Mouse (Mus musculus): ENCODE results near the gene Lrrc23. TPM values are rescaled to one million over a fixed set of nuclear protein-coding genes. Genes with fewer than 3 reads are reported as not detected.

Lrrc23 gene
- polyA plus RNA-seq, 1 experiment: 0.13 TPM

- no peaks in the 10 kb centered on the region for H3K79me2 ChIP-seq (ENCODE audit: control insufficient read depth, insufficient read depth)
- H3K4me3 ChIP-seq: peak overlapping the region; percentile 47
- TF ChIP-seq MYOD1 (IDR thresholded peaks at IDR 0.05; ENCODE audit: control insufficient read depth in 1 of 3, insufficient read length in 2 of 3, low read depth in 2 of 3) (no peak), MAX (IDR thresholded peaks at IDR 0.05; ENCODE audit: low read depth) (no peak), SRF (IDR thresholded peaks at IDR 0.05; ENCODE audit: control insufficient read depth, insufficient read length, low read depth) (no peak), TCF12 (IDR thresholded peaks at IDR 0.05; ENCODE audit: insufficient read depth, poor library complexity, severe bottlenecking) (no peak), TCF3 (IDR thresholded peaks at IDR 0.05; ENCODE audit: insufficient read length, low read depth) (no peak), REST (IDR thresholded peaks at IDR 0.05; ENCODE audit: insufficient read depth, insufficient read length) (no peak), E2F4 (IDR thresholded peaks at IDR 0.05; ENCODE audit: insufficient read depth) (no peak), MYOG (IDR thresholded peaks at IDR 0.05; ENCODE audit: control insufficient read depth in 1 of 3, insufficient read depth in 1 of 3, insufficient read length in 2 of 3, low read depth in 2 of 3) (no peak), CEBPB (IDR thresholded peaks at IDR 0.05; ENCODE audit: insufficient read depth, poor library complexity, severe bottlenecking) (no peak)
- H3K36me3 ChIP-seq (ENCODE audit: control insufficient read depth, insufficient read depth): no peaks in the 10 kb centered on the region
- no peaks in the 10 kb centered on the region for H3K27me3 ChIP-seq (ENCODE audit: control insufficient read depth, insufficient read depth, insufficient read length)
- peak overlapping the region; percentile 89 for H3K4me2 ChIP-seq (ENCODE audit: low read depth)
- H3ac ChIP-seq (ENCODE audit: control insufficient read depth, insufficient read length): no peak overlapping the region
Observed at GRCm38 (mm10) chr6:124770013-124770412, 9.5 kb downstream of the Lrrc23 start.

GRCm38 (mm10) chr6:124769101-124769765, 10.3 kb downstream of the Lrrc23 start, which contains the start of gene Eno2:
TSS of gene Eno2 (minus strand) at chr6:124769673.
- Histone ChIP-seq H3ac (ENCODE audit: control insufficient read depth, insufficient read length) (peak within 1 kb of the TSS; percentile 5), H3K79me2 (ENCODE audit: control insufficient read depth, insufficient read depth) (no peaks in the 10 kb centered on the region), H3K36me3 (ENCODE audit: control insufficient read depth, insufficient read depth) (no peaks in the 10 kb centered on the region), H3K4me3 (peak within 1 kb of the TSS; percentile 47), H3K4me2 (ENCODE audit: low read depth) (peak within 1 kb of the TSS; percentile 89), H3K27me3 (ENCODE audit: control insufficient read depth, insufficient read depth, insufficient read length) (no peaks in the 10 kb centered on the region)
- TF ChIP-seq MAX (IDR thresholded peaks at IDR 0.05; ENCODE audit: low read depth) (no peak), USF1 (IDR thresholded peaks at IDR 0.05; ENCODE audit: low read depth) (peak; percentile 23), POLR2A (IDR thresholded peaks at IDR 0.05; ENCODE audit: insufficient read length, low read depth) (peak; percentile 74), TCF3 (IDR thresholded peaks at IDR 0.05; ENCODE audit: insufficient read length, low read depth) (no peak), POLR2AphosphoS2 (IDR thresholded peaks at IDR 0.05; ENCODE audit: insufficient read length, low read depth) (peak; percentile 77)

GRCm38 (mm10) chr6:124768704-124769044, 10.9 kb downstream of the Lrrc23 start:
- Histone ChIP-seq H3K4me2 (ENCODE audit: low read depth) (peak overlapping the region; percentile 89), H3K79me2 (ENCODE audit: control insufficient read depth, insufficient read depth) (no peaks in the 10 kb centered on the region), H3K36me3 (ENCODE audit: control insufficient read depth, insufficient read depth) (no peaks in the 10 kb centered on the region), H3K4me3 (peak overlapping the region; percentile 47), H3K27me3 (ENCODE audit: control insufficient read depth, insufficient read depth, insufficient read length) (no peaks in the 10 kb centered on the region), H3ac (ENCODE audit: control insufficient read depth, insufficient read length) (peak overlapping the region; percentile 5)
- no peak for TF ChIP-seq SRF (IDR thresholded peaks at IDR 0.05; ENCODE audit: control insufficient read depth, insufficient read length, low read depth)

- TF ChIP-seq USF1 (IDR thresholded peaks at IDR 0.05; ENCODE audit: low read depth) (no peak), POLR2A (IDR thresholded peaks at IDR 0.05; ENCODE audit: insufficient read length, low read depth) (no peak), MYOD1 (IDR thresholded peaks at IDR 0.05; ENCODE audit: control insufficient read depth in 1 of 3, insufficient read length in 2 of 3, low read depth in 2 of 3) (no peak), MYOG (IDR thresholded peaks at IDR 0.05; ENCODE audit: control insufficient read depth in 1 of 3, insufficient read depth in 1 of 3, insufficient read length in 2 of 3, low read depth in 2 of 3) (no peak), CEBPB (IDR thresholded peaks at IDR 0.05; ENCODE audit: insufficient read depth, poor library complexity, severe bottlenecking) (no peak)
- Histone ChIP-seq H3K27me3 (ENCODE audit: control insufficient read depth, insufficient read depth, insufficient read length) (no peaks in the 10 kb centered on the region), H3K79me2 (ENCODE audit: control insufficient read depth, insufficient read depth) (no peaks in the 10 kb centered on the region), H3K4me2 (ENCODE audit: low read depth) (peak overlapping the region; percentile 89), H3ac (ENCODE audit: control insufficient read depth, insufficient read length) (no peak overlapping the region), H3K4me3 (peak overlapping the region; percentile 47), H3K36me3 (ENCODE audit: control insufficient read depth, insufficient read depth) (no peaks in the 10 kb centered on the region)
Observed at GRCm38 (mm10) chr6:124767920-124768703, 11.4 kb downstream of the Lrrc23 start.

- Histone ChIP-seq H3K27me3 (ENCODE audit: control insufficient read depth, insufficient read depth, insufficient read length) (no peaks in the 10 kb centered on the region), H3K79me2 (ENCODE audit: control insufficient read depth, insufficient read depth) (no peaks in the 10 kb centered on the region), H3K4me2 (ENCODE audit: low read depth) (peak overlapping the region; percentile 89), H3ac (ENCODE audit: control insufficient read depth, insufficient read length) (no peak overlapping the region), H3K4me3 (no peak overlapping the region), H3K36me3 (ENCODE audit: control insufficient read depth, insufficient read depth) (no peaks in the 10 kb centered on the region)
- TF ChIP-seq MYOG (IDR thresholded peaks at IDR 0.05; ENCODE audit: control insufficient read depth in 1 of 3, insufficient read depth in 1 of 3, insufficient read length in 2 of 3, low read depth in 2 of 3): no peak
- TF ChIP-seq MYOD1 (IDR thresholded peaks at IDR 0.05; ENCODE audit: control insufficient read depth in 1 of 3, insufficient read length in 2 of 3, low read depth in 2 of 3): no peak
- TF ChIP-seq MAX (IDR thresholded peaks at IDR 0.05; ENCODE audit: low read depth): no peak
- no peak for TF ChIP-seq POLR2AphosphoS2 (IDR thresholded peaks at IDR 0.05; ENCODE audit: insufficient read length, low read depth)
- no peak for TF ChIP-seq TCF12 (IDR thresholded peaks at IDR 0.05; ENCODE audit: insufficient read depth, poor library complexity, severe bottlenecking)
- TF ChIP-seq REST (IDR thresholded peaks at IDR 0.05; ENCODE audit: insufficient read depth, insufficient read length): no peak
- TF ChIP-seq E2F4 (IDR thresholded peaks at IDR 0.05; ENCODE audit: insufficient read depth): no peak
- TF ChIP-seq POLR2A (IDR thresholded peaks at IDR 0.05; ENCODE audit: insufficient read length, low read depth): no peak
Observed at GRCm38 (mm10) chr6:124767536-124767919, 12.0 kb downstream of the Lrrc23 start.

Data from myocyte (in vitro differentiated cells).